Mouse (Mus musculus) kidney, adult 2 months (tissue): ENCODE data around the gene Zfp384.
"Not testable (repeated sequence)": the region's sequence is repeated elsewhere in the genome, so short reads cannot be mapped to it uniquely, and the experiment has no call there.

Experiments used
- CTCF ChIP-seq: fragments of 200-500 bp; conservative IDR thresholded peaks from 2 replicates; pipeline ENCODE4 v1.5.1; 2011; ENCODE audit warnings: low read depth, mild to moderate bottlenecking, control low read depth, low read length, moderate library complexity, mixed read lengths; ENCODE audit not compliant: insufficient read depth, insufficient read length
- POLR2A ChIP-seq: fragments of 200-500 bp; IDR thresholded peaks from one replicate; pipeline ENCODE4 v1.6.1; 2011; ENCODE audit warnings: low read depth, low read length, control low read depth

DNA sequence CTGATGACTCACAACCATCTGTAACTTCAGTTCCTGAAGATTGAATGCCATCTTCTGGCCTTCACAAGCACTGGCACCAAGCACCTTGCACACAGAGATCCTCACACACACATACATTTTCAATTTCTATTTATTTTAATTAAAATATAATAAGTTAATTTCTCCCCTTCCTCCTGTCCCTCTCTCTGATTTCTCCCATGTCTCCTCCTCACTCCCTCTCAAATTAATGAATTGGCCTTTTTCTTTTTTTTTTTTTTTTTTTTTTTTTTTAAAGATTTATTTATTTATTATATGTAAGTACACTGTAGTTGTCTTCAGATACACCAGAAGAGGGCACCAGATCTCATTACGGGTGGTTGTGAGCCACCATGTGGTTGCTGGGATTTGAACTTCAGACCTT is 56.3 kb downstream of the Zfp384 start:
- not testable (repeated sequence) for TF ChIP-seq CTCF, POLR2A
